Mouse (Mus musculus): ENCODE results near the gene Exoc2. TPM values are rescaled to one million over a fixed set of nuclear protein-coding genes. Genes with fewer than 3 reads are reported as not detected.

Exoc2 gene
- total and polyA plus RNA-seq, 3 experiments: 22.1 to 26.0 TPM; not detected in 1

- Histone ChIP-seq H3K4me1 (ENCODE audit: control insufficient read depth in 1 of 2, insufficient read depth in 2 of 2, low read length in 2 of 2) (no peaks in the 10 kb centered on the region), H3K36me3 (ENCODE audit: control insufficient read depth in 1 of 2, insufficient read depth in 2 of 2, low read length in 2 of 2) (peaks cover 0 to 4% of the 10 kb centered on the region in 2 experiments; a peak in 2 of 4 replicates), H3K4me3 (ENCODE audit: control insufficient read depth in 1 of 2, insufficient read depth in 1 of 2, low read depth in 2 of 2, low read length in 2 of 2) (no peak overlapping the region), H3K79me2 (ENCODE audit: control insufficient read depth, insufficient read depth, low read length, poor library complexity) (no peaks in the 10 kb centered on the region), H3K9ac (ENCODE audit: control insufficient read depth, low read depth, low read length, poor library complexity, severe bottlenecking) (no peak overlapping the region), H3K27me3 (ENCODE audit: control insufficient read depth in 1 of 2, insufficient read depth in 2 of 2, low read length in 2 of 2) (no peaks in the 10 kb centered on the region), H3K27ac (ENCODE audit: control insufficient read depth, low read depth, low read length) (no peak overlapping the region), H3K9me3 (replicated peaks; ENCODE audit: insufficient read depth, low read length) (no peaks in the 10 kb centered on the region)
- TF ChIP-seq RAD21 (IDR thresholded peaks at IDR 0.05; ENCODE audit: low read depth, low read length): no peak
- TF ChIP-seq E2F4 (IDR thresholded peaks at IDR 0.05; ENCODE audit: borderline replicate concordance, low read depth, low read length): no peak
- TF ChIP-seq CHD1 (IDR thresholded peaks at IDR 0.05; ENCODE audit: low read depth, low read length): no peak
- TF ChIP-seq CTCF (IDR thresholded peaks at IDR 0.05 in 2 of 3, conservative IDR thresholded peaks at IDR 0.05 in 1 of 3; ENCODE audit: control insufficient read depth in 1 of 3, insufficient read depth in 1 of 3, low read depth in 2 of 3, low read length in 3 of 3, poor library complexity in 1 of 3, severe bottlenecking in 1 of 3): no peak
- no peak for TF ChIP-seq POLR2AphosphoS5 (IDR thresholded peaks at IDR 0.05; ENCODE audit: borderline replicate concordance, low read depth, low read length)
- no peak for DNase-seq (ENCODE audit: low read depth, low spot score)
Measured at GRCm38 (mm10) chr13:30913028-30913427, 60.9 kb downstream of the Exoc2 start.

- Histone ChIP-seq H3K4me3 (ENCODE audit: control insufficient read depth in 1 of 2, insufficient read depth in 1 of 2, low read depth in 2 of 2, low read length in 2 of 2) (no peak overlapping the region), H3K27me3 (ENCODE audit: control insufficient read depth in 1 of 2, insufficient read depth in 2 of 2, low read length in 2 of 2) (no peaks in the 10 kb centered on the region), H3K27ac (ENCODE audit: control insufficient read depth, low read depth, low read length) (no peak overlapping the region), H3K9me3 (replicated peaks; ENCODE audit: insufficient read depth, low read length) (no peaks in the 10 kb centered on the region), H3K4me1 (ENCODE audit: control insufficient read depth in 1 of 2, insufficient read depth in 2 of 2, low read length in 2 of 2) (no peaks in the 10 kb centered on the region), H3K9ac (ENCODE audit: control insufficient read depth, low read depth, low read length, poor library complexity, severe bottlenecking) (no peak overlapping the region), H3K79me2 (ENCODE audit: control insufficient read depth, insufficient read depth, low read length, poor library complexity) (no peaks in the 10 kb centered on the region), H3K36me3 (ENCODE audit: control insufficient read depth in 1 of 2, insufficient read depth in 2 of 2, low read length in 2 of 2) (peaks cover 0 to 4% of the 10 kb centered on the region in 2 experiments; a peak in 2 of 4 replicates)
- DNase-seq (ENCODE audit: low read depth, low spot score): no peak
- TF ChIP-seq MAFK (IDR thresholded peaks at IDR 0.05; ENCODE audit: borderline replicate concordance, low read depth, low read length) (no peak), TBP (IDR thresholded peaks at IDR 0.05; ENCODE audit: low read depth, low read length) (no peak), TCF12 (IDR thresholded peaks at IDR 0.05; ENCODE audit: low read depth, low read length) (no peak), ZNF384 (IDR thresholded peaks at IDR 0.05; ENCODE audit: low read depth, low read length) (no peak), POLR2A (IDR thresholded peaks at IDR 0.05; ENCODE audit: control insufficient read depth in 1 of 2, insufficient read depth in 1 of 2, low read depth in 1 of 2, low read length in 2 of 2, poor library complexity in 1 of 2) (no peak), E2F4 (IDR thresholded peaks at IDR 0.05; ENCODE audit: borderline replicate concordance, low read depth, low read length) (no peak), ZC3H11A (IDR thresholded peaks at IDR 0.05; ENCODE audit: low read depth, low read length) (no peak), KAT2A (conservative IDR thresholded peaks at IDR 0.05; ENCODE audit: low read depth, low read length) (no peak), POLR2AphosphoS5 (IDR thresholded peaks at IDR 0.05; ENCODE audit: borderline replicate concordance, low read depth, low read length) (no peak), ZMIZ1 (IDR thresholded peaks at IDR 0.05; ENCODE audit: low read depth, low read length) (no peak), ZKSCAN1 (IDR thresholded peaks at IDR 0.05; ENCODE audit: low read depth, low read length) (no peak)
Measured at GRCm38 (mm10) chr13:30911931-30912625, 61.8 kb downstream of the Exoc2 start.
